Mouse (Mus musculus): ENCODE data around the gene Mad1l1. TPM values are rescaled to one million over a fixed set of nuclear protein-coding genes. Genes with fewer than 3 reads are reported as not detected.
"Not testable (repeated sequence)": the region's sequence is repeated elsewhere in the genome, so short reads cannot be mapped to it uniquely, and the experiment has no call there.

Gene Mad1l1
- total RNA-seq (2015) (7.4 and 11.6 TPM in 2 replicates), total RNA-seq (2017) (45.0 and 46.6 TPM in 2 replicates)

DNA sequence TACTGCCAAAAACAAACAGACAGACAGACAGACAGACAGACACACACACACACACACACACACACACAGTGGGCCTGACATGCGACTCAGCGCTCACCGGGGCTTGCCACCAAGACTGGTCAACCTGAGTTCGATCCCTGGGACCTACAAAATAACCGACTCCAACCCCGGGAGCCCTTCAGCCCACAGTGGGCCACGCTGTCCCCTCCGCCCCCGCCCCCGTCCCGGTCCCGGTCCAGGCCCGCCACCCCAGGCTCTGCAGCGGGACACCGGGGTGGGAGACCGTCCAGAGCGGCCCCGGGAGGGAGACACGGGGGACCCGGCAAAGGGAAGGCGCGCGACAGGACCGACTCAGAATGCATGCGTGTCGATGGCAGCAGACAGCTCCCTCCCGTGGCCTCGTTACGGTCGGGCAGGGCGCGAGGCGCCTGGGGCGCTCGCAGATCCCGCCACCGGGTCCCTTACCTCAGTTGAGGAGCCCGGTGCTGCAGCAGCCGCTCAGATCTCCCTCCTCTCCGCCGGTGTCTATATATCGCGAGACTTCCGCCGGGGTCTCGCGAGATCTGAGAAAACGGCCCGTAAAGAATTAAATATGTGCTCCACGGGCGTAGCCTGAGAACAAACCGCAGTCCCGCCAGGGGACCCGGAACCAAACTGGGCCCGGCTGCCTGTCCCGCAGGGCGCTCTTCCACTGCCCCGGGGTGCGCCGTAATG is at the start of gene Mad1l1, which contains the start of gene Nudt1:
TSS of gene Mad1l1 (minus strand) at position 511 of the 714 bp plus-strand sequence.
TSS of gene Nudt1 (plus strand) at position 615 of the 714 bp plus-strand sequence.
- ATAC-seq (ENCODE audit: poor library complexity, severe bottlenecking) = peak; percentile 96

DNA sequence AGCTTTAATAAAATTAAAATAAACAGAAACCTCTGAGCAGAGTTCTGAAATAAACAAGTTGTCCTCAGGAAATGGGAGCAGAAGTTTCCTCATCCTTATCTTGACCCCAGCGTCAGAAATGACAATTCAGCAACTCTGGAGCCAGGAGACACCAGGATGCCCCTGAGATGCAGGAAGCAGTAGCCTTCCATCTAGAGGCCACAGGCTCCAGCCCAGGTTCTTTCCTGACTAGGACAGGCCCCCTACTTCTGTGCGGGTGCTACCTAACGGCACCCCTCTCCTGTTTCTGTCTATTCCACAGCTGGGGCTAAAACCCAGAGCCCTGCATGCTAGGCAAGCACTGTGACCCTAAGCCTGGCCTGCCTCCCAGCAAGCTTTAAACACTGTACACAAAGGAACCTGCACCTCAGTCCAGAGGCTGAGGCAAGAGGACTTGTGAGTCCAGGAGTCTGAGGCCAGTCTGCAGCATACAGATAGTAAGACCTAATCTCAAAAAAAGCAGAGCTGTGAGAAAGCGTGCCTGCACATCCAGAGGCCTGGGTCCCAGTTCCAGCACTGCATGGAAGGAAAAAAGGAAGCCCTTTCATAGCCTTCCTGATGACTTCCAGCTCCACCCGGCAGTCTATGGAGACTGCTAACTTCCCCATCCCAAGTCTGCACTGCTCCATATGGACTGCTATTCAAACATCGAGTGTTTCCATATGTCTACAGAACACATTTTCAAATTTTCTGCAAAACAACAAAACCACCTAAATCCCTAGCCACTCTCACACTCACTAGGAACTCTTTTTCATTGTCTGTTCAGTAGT is 49.3 kb upstream of the Mad1l1 start:
- ATAC-seq (ENCODE audit: poor library complexity, severe bottlenecking) = no peak

DNA sequence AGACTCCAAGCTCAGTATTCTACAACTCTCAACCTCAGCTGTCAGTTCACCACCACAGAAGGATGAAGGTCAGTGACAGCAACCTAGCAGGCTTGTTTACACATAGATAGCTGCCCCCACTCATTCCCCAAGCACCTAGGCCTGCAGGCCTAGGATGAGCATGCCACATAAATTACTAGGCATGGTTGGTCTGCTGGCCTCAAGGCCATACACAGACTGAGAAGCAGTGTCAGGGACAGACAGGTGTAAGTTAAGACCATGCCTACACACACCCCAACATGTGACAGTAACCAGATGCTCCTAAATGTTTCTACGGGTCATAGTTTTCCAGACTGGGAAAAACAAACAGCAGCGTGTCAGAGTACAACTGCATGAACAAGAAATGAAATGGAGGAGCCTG is 48.1 kb upstream of the Mad1l1 start:
- no peak for ATAC-seq (ENCODE audit: poor library complexity, severe bottlenecking)

DNA sequence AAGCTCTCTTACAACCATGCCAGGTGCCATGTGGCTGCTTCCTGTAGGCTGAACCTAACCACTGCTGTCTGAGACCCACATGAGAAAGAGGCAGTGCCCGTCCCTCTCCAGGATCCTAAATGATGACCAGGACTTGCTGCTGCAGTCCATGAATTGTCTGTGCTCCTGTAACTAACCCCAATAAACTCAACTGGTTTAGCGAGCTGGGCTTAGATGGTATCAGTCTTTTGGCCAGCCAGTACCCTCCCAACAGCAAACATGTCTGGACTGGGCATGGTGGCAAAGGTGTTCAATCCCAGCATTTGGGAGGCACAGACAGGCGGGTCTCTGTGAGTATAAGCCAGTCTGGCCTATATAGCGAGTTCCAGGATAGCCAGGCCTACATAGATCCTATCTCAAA is 47.6 kb upstream of the Mad1l1 start:
- ATAC-seq (ENCODE audit: poor library complexity, severe bottlenecking) = no peak

DNA sequence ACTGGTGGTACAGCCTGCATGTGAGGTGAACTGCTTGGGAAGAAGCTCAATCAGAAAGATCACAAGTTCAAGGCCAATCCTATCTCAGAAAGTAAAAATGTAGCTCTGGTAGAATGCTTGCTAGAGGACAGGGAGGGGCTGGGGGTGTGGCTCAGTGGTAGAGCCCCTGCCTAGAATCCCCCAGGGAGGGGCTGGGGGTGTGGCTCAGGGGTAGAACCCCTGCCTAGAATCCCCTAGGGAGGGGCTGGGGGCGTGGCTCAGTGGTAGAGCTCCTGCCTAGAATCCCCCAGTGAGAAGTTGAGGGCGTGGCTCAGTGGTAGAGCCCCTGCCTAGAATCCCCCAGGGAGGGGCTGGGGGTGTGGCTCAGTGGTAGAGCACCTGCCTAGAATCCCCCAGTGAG is 46.8 kb upstream of the Mad1l1 start:
- not testable (repeated sequence) for ATAC-seq (ENCODE audit: poor library complexity, severe bottlenecking)

DNA sequence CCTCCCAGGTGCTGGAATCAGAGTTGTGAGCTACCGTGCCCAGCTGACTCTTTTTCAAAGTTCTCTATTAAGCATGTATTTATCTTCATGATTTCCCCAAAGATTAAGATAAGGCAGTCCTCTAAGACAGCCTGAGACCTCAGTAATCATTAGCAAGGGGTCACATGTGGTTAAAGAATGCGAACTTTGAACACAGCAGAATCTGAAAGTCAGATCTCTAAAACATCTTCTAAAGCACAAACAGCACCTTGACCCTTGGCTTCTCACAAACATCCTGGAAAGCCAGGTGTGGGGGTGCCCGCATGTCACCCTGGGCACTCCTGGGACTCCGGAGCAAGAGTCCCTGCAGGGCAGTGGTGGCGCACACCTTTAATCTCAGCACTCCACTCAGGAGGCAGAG is 43.1 kb upstream of the Mad1l1 start:
- ATAC-seq (ENCODE audit: poor library complexity, severe bottlenecking) = no peak

DNA sequence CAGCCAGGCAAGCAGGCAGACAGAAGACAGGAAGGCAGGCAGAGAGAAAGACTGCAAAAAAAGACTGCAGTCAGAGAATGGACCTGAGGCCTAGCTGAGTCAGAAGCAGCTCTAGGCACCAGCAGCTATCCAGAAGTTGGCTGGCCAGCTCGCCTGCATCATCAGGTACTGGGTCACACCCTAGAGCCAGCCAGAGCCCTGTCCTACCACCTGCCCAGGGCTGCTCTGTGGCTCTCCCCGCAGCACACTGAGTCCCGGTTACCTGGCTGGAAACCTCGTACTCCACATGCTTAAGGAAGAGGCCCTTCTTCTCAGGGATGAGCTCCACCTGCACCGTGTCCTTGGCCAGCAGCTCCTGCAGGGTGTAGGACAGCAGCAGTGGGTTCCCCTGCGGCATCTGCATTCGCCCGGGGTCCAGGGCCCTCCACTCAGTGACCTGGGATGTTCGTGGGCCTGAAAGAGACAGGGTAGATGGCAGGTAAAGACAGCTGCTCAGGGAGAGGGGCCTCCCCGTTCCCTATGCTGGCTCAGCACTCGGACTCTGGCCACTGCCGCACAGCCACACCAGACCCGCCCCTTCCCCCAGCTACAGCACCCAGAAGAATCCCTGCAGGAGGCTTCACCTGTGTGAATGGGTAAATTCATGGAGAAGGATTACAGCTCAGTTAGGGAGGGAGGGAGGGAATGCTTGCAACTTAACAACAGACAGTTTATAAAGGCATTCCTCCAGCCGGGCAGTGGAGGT is 38.8 kb upstream of the Mad1l1 start:
- ATAC-seq (ENCODE audit: poor library complexity, severe bottlenecking) = no peak

DNA sequence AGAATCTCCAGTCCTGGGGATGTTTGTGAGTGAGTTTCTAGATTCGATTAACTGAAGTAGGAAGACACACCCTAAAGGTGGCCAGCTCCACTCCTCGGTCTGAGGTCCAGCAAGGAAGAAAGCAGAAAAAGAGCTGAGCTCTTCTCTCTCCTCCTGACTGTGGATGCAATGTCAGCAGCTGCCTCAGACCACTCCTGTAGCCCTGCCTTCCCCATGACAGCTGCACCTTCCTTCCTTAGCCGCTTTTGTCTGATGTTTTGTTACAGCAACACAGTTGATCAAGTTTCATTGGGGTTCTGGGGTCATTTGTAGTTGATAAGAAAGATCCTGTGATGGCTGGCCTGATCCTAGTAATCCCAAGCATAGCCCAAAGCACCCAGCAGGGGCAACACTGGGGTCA is 36.1 kb upstream of the Mad1l1 start:
- ATAC-seq (ENCODE audit: poor library complexity, severe bottlenecking) = no peak

DNA sequence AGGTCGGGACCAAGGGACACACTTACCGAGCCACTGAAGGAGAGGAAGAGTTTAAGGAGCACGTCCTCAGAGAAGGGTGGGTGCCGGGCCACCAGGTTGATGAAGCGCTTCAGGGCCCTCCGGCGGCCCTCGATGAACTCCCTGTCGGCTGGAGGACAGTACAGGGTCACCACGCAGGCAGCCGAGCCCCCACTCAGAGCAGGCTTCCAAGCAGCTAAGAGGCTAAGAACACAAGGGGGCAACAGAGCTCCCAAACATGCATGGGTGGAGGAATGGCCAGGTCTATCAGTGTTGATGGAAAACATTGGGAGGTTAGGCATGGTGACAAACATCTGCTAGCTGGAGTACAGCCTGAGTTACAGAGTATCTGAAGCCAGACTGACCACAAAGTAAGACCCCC is 34.6 kb upstream of the Mad1l1 start:
- ATAC-seq (ENCODE audit: poor library complexity, severe bottlenecking) = no peak

DNA sequence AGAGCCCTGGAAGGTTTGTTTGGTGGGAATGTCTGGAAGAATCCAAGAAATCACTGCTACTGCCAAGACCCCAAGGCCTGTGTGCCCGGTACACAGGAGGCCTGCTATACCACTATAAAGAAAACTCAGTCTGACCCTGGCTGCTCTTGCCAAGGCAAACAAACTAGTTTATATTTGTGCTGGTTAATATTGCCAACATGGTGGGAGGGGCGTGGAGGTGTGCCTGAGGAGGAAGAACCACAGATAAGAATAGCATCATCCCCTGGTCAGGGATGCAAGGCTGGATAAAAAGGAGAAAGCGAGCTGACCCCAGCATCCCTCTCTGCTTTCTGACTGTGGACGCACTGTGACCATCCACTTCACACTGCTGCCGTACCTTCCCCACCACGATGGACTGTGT is 31.0 kb upstream of the Mad1l1 start:
- no peak for ATAC-seq (ENCODE audit: poor library complexity, severe bottlenecking)

DNA sequence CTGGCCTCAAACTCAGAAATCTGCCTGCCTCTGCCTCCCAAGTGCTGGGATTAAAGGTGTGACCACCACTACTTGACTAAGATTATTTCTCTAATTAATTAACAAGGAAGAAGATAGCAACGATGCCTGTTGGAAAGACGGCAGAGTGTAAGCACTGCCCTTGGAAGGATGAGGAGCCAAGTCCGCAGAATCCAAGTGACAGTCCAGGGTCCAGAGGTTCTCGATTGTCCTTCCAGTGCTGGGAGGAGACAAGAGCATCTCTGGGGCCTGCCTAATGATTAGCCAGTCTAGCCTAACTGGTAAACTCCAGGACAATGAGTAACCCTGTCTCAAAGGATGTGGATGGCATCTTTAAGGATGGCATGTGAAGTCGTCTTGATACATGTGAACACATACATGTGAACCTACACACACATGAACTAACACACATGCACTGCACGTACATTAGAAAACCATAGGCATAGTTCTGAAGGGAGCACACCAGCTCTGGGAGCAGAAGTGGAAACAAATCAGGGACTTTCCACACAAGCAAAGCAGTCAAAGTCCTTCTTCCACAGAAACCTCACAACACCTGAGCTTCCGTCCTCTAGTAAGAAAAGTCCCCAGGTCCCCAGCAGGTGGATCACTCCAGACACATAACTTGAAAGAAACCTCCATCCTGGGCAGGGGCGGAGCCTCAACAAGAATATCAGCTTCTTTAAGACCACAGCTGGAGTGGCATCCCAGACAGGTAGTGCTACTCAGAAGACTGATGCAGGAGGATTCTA is 29.6 kb upstream of the Mad1l1 start:
- ATAC-seq (ENCODE audit: poor library complexity, severe bottlenecking) = no peak

DNA sequence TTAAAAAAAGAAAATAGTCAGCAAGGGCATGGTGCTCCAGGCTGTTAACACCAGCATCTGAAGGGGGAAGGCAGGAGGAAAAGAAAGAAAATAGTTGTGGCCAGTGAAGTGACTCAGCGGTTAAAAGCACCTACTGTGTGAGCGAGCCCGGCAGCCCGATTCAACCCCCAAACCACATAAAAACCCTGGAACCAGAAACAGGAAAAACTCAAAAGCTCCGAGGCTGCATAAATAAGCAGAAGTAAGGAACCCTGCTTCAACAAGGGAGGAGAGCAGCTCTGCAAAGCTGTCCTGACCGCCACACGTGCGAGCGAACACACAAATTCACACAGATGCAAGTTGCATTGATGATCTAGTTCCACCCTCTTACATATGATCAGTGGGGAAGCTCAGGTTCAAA is 28.5 kb upstream of the Mad1l1 start:
- peak; percentile 61 for ATAC-seq (ENCODE audit: poor library complexity, severe bottlenecking)

DNA sequence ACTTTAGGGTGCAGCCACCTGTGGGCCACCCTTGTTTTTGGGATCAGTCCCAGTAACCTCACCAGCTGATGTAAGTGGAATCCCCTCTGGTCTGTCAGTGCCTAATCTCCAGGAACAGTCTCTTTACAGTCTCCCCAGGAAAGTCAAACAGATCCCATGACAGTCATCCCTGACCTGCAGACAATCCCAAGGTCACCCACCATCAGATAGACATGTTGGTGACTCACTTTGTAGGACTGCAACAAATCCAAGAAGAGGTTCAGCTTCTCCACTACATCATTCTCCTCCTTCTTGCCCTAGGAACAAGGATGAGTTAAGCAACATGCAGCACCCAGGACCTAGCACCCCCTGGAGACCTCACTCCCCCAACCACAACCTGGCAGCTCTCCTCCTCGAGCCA is 24.7 kb upstream of the Mad1l1 start:
- no peak for ATAC-seq (ENCODE audit: poor library complexity, severe bottlenecking)

DNA sequence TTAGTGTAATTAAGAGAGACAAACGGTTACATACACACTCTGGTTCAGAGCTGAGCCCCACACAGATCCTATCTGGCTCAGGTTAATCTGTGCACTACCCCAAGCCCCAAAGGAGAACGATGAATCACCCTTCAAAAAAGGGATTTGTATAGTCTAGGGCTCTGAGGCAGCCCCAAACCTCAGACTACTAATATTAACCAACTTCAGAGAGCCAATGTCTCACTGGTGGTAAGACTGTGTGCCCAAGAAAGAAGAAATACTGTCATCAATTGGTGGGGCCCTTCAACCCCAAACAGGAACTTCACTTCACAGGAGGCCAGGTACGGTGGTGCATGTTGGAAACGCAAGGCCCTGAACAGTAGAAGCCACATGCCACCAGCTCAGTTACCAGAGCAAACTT is 23.9 kb upstream of the Mad1l1 start:
- ATAC-seq (ENCODE audit: poor library complexity, severe bottlenecking) = no peak

DNA sequence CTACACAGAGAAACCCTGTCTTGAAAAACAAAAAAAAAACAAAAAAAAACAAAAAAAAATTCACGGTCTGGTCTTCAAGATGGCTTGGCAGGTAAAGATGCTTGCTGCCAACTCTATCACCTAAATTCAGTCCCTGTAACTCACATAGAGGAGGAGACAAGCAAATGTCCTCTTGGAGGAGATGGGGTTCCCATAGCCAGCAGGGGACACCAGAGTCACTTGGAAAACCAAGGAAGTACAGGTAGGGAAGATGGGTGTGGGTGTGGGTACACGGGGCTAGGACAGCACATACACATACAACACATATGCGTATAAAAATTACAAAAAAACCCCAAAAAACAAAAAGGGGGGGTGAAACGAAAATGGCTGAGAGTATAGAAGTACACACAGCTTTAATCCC is 21.5 kb upstream of the Mad1l1 start:
- ATAC-seq (ENCODE audit: poor library complexity, severe bottlenecking) = no peak

DNA sequence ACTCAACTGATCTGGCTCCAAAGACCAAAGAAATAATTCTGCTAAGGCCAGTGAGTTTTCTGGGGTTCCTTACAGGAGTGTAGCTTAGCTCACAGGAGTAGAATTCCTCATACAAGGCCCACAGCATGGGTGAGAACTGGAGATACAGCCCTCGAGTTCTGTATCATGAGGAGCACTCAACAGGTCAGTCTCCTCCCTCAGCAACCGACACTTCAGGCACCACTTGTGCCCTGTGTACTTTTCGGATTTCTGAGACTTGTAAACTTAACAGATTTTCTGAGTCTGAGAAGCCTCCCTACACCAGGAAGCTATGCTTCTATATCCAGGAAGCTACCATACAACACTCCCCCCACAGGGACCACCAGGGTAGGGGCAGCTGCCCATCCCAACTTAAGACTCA is 18.5 kb upstream of the Mad1l1 start:
- ATAC-seq (ENCODE audit: poor library complexity, severe bottlenecking) = no peak

DNA sequence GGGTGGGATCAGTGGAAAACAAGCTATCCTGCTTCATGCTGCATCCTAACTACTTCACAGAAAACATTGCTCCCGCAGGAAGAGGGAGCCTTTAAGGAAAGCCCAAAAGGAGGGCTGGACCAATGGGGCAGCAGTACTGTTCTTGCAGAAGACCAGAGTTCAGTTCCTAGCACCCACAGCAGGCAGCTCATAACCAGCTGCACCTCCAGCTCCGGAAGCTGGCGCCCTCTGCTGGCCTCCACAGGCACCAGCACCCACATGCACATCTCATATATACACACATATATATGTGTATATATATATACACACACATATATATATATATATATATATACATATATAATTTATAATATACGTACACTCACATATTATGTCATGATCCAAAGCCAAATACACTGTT is 17.4 kb upstream of the Mad1l1 start:
- no peak for ATAC-seq (ENCODE audit: poor library complexity, severe bottlenecking)

DNA sequence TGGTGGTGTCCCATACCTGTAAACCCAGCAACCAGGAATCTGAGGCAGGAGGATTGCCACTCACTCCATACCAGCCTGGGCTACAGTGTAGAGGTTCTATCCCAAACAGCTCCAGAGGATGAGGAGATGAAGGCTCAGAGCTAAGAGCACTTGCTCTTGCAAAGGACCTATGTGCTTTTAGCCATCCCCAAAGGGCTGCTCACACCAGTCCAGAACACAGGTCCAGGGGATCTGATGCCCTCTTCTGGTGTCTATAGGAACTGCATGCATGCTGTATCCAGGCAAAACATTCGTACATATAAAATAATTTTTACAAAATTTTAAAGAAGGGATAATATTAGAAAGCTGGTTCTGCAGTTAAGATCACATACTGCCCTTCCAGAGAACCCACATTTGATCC is 15.3 kb upstream of the Mad1l1 start:
- ATAC-seq (ENCODE audit: poor library complexity, severe bottlenecking) = no peak

DNA sequence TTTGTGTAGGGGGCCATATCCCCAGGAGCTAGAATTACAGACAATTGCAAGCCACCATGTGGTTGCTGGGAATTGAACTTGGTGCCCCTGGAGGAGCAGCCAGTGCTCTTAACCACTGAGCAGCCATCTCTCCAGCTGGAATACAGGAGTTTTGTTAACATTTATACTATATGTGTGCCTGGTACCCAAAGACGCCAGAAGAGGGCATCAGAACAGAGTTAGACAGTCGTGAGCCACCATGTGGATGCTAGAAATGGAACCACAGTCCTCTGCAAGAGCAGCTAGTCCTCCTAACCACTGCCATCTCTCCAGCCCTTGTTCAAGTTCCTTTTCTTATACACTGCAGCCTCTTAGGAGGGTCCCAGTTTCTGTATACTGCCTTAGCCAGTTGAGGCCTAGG is 12.3 kb upstream of the Mad1l1 start:
- no peak for ATAC-seq (ENCODE audit: poor library complexity, severe bottlenecking)

DNA sequence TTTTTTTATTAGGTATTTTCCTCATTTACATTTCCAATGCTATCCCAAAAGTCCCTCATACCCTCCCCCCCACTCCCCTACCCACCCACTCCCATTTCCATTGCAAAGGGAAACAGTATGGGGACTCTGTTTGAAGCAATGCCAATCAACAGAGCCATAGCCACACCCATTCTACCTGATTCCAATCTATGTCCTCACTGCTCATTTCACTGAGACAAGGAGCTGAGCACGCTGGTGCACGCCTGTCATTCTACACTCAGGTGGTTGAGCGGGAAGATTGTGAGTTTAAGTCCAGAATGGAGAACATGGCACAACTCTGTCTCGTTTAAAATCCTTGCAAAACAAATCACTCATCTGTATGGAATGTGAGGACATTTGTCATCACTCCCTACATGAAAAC is 11.2 kb upstream of the Mad1l1 start:
- ATAC-seq (ENCODE audit: poor library complexity, severe bottlenecking) = no peak

Measured in megakaryocyte, adult 5-6 weeks (primary cell).